Mouse (Mus musculus): ENCODE results near the gene Rasgrf1.

Gene Rasgrf1

DNA sequence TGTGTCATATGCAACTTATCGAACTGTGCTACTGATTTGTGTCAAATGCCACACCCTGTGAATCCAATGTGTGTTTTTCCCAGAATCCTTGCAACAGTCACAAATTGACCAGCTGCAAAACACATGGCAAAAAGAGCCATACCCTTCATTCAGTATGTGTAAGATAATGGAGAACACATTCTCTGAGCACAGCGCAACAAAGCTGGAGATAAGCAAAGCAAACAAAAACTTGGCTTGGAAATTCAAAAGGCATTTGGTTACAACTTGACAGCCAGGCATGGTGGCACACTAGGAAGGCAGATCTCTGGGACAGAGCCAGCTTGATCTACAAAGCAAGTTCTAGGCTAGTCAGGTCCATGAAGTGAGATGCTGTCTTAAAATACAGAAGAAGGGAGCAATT, 6.9 kb upstream of the Rasgrf1 start:
- in situ Hi-C loops (cut with MboI; ENCODE audit: unreplicated experiment in 2 of 2) = no loop called here

DNA sequence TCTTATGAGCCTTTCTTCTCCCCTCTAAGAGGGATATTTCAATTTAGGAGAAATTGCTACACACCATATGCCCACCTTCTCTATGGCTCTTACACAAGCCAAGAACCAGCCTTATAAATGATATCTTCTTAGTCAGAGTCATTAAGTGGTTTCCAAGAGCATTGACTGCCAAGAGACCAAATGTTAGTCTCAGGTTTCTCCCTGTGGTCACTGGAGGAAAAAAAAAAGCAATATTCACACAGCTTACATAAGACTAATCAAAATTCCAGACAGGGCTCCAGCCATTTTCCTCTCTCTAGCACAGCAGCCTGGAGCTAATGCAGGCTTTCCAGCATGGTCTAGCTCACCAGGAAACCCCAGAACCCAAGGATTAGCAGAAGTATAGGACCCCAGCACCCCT, 3.1 kb upstream of the Rasgrf1 start:
- in situ Hi-C loops (cut with MboI; ENCODE audit: unreplicated experiment in 2 of 2) = no loop called here

DNA sequence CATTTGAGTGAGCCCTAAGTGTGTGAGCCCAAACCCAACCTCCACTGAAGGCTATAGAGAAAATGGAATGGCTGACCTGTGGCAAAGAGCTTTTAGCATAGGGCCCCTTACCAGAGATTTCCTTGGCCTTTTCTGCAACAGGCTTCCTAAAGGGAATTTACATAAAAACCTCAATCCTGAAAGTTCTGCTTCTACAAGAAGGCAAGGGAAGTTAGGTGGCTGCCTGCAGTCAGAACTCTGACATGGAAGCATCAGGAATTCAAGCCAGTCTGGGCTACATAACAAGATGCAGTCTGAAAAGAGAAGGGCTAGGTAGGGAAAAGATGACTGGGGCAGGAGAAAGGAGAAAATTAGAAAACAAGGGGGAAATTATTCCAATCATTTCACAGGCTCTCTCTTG, 1.8 kb upstream of the Rasgrf1 start:
- in situ Hi-C loops (cut with MboI; ENCODE audit: unreplicated experiment in 2 of 2) = no loop called here

DNA sequence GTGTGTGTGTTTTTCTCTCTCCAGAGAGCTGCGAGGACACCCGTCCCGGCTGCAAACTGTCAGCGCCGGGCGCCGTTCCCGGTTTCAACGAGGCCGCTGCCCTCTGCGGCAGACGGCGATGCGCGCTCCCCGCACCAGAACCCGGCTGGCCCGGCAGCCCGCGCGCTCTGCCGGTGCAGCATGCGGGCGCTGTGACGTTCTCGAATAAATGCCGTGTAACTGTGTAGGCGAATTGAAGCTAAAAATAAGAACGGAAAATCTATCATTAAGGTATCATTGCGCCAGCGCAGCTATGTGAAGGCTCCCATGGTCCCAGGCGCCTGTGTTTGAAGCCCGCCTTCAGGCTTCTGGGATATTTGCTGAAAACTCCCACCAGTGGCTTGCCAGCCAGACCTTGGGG, 1.1 kb upstream of the Rasgrf1 start:
- in situ Hi-C loops (cut with MboI; ENCODE audit: unreplicated experiment in 2 of 2) = no loop called here

DNA sequence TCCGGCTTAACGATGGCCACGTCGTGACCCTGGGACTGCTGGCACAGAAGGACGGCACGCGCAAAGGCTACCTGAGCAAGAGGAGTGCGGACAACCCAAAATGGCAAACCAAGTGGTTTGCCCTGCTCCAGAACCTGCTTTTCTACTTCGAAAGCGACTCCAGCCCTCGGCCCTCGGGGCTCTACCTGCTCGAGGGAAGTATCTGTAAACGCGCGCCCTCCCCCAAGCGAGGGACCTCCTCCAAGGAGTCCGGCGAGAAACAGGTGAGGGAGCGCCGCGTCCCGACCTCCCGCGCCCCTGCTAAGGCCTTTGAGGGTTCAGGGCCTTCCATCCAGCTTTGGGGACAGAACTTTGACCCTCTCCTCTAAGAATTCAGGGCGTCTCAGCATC, 298 bp downstream of the Rasgrf1 start:
- in situ Hi-C loops (cut with MboI; ENCODE audit: unreplicated experiment in 2 of 2) = no loop called here

DNA sequence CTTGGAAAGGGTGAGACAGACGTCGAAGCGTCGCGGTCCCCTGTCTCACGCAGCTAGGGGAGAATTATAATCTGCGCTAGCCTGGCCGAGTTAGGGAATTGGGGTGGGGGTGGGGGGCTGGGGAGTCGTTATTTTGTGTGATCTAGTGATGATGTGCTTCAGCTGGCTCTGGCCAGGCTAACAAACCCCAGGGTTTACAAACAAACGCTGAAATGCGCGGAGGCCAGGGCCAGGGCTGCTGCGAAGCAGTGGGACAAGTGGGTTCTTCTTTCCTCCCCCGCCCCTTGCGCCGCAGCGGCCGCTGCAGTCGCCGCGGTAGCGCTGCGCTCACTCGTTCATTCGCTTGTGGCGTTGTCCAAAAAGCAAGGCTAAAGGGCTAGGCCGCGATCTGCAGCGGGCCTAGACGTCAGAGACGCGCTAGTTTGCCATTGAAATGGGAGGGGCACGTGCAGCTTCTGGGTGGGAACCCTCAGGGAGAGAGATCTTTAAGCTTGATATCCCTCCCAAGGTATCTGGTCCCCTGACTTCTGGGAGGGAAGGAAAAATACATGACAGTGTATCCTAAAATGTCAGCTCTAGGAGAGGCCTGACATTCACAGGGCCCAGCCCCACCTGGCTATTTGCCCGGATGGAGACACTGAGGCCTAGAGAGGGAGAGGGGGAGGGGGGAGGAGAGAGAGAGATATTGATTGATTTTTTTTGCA, 1.2 kb downstream of the Rasgrf1 start:
- in situ Hi-C loops (cut with MboI; ENCODE audit: unreplicated experiment in 2 of 2) = no loop called here

DNA sequence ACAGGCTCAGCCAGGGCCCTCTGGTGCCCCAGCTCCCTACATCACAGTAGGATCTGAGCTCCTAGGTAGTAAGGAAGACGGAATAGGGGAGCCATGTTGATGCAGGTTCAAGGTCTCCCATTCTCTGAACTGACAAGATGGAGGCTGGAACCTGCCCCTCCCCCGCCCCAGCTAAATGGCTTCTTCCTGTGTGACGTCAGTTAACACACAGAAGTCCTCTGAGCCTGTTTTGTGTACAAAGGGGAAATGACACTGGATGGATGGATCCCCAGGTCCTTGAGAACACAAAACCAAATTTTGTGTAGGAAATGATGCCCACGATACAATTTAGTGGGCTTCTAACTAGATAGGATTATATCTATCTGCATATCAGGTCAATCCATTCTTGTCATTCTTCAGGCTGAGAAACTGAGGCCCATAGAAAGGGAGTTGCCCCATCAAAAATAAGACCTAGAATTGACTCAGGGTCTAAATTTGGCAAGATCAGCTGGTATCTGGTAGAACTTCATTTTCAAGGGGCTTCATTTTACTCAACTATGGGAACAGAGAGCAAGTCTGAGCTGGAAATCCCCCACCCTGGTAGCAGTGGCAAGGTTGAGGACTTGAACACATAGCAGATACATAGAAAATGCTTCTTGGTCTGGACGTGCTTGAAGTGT, 2.3 kb downstream of the Rasgrf1 start:
- in situ Hi-C loops (cut with MboI; ENCODE audit: unreplicated experiment in 2 of 2) = no loop called here

DNA sequence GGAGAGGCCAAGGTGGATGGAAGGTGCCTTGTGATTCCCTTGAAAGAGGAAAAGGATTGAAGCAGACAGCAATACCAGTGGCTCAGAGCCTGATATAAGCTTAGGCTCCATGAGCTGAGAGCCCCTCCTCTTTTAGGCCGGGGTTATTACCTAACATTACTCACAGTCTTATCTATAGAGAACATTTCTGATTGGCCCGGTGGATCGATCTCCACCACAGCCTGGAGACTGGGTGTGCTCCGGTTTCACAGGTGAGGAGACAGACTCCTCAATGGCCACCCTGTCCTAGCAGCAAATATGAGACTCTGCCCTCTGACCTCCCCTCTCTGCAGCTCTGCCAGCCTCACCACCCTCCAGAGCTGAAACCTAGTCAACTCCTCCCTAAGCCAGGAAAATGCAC, 3.4 kb downstream of the Rasgrf1 start:
- in situ Hi-C loops (cut with MboI; ENCODE audit: unreplicated experiment in 2 of 2) = no loop called here

DNA sequence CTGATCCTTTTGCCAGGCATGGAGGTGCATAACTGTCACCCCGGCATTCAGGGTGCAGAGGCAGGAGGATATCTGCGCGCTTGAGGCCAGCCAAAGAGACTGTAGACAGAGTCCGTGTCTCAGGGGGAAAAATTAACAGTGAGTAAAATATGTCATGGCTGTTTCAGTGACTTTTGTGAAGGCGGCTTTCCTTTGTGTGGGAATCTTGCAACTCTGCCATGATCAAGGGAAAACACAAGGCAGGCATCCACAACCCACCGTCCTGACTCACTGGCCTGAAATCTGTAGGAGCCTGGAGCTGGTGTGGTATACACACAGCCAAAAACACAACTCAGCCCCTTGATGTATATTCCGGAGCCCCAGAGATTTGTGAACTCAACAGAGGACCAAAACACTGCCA, 6.8 kb downstream of the Rasgrf1 start:
- in situ Hi-C loops (cut with MboI; ENCODE audit: unreplicated experiment in 2 of 2) = no loop called here

- in situ Hi-C loops (cut with MboI; ENCODE audit: unreplicated experiment in 2 of 2) = no loop called here
These were observed 7.7 kb downstream of the Rasgrf1 start for GRCm38 (mm10) chr9:89917431-89917830.

GRCm38 (mm10) chr9:89918832-89919231, 9.1 kb downstream of the Rasgrf1 start:
- in situ Hi-C loops (cut with MboI; ENCODE audit: unreplicated experiment in 2 of 2) = no loop called here

- in situ Hi-C loops (cut with MboI; ENCODE audit: unreplicated experiment in 2 of 2) = no loop called here
These were observed 11.4 kb downstream of the Rasgrf1 start for GRCm38 (mm10) chr9:89921121-89921520.

- in situ Hi-C loops (cut with MboI; ENCODE audit: unreplicated experiment in 2 of 2) = no loop called here
These were observed 13.0 kb downstream of the Rasgrf1 start for GRCm38 (mm10) chr9:89922666-89923065.

GRCm38 (mm10) chr9:89924836-89925235, 15.1 kb downstream of the Rasgrf1 start:
- in situ Hi-C loops (cut with MboI; ENCODE audit: unreplicated experiment in 2 of 2) = no loop called here

DNA sequence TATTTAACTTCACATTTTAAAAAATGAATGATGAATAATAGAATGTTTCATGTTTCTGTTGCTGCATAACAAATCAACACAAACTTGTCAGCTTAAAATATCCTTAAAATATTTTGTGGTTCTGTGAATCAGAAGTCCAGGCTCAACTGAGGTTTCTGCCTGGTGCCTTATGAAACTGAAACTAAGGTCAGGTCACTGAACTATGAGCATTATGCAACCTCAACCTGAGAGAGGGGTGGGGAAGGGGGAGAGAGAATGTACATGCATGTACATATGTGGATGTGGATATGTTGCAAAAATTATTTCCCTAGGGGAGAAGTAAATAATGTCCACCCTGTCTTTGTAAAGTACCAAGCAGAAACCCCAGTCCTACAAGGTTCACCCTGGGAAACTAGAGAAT, 18.8 kb downstream of the Rasgrf1 start:
- in situ Hi-C loops (cut with MboI; ENCODE audit: unreplicated experiment in 2 of 2) = no loop called here

DNA sequence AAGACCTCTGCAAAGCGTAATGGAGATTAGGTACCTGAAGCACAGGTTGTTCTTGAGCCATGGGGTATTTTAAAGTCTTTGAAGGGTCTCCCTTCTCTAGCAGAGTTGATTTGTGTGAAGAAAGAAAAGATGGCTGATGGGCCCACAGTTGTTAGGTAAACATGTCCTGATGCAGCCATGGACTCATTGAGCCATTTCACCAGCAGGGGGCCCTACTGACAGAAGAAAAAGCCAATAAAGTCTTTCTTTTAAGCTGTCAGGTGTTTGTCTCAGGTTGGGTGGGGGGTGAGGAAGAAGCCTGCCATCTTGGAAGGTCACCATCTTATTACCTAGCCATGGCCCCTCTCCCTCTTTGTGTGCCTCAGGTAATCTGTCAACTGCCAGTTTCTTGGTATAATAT, 30.7 kb downstream of the Rasgrf1 start:
- in situ Hi-C loops (cut with MboI; ENCODE audit: unreplicated experiment in 2 of 2) = no loop called here

GRCm38 (mm10) chr9:89946830-89947229, 37.1 kb downstream of the Rasgrf1 start:
- in situ Hi-C loops (cut with MboI; ENCODE audit: unreplicated experiment in 2 of 2) = no loop called here

DNA sequence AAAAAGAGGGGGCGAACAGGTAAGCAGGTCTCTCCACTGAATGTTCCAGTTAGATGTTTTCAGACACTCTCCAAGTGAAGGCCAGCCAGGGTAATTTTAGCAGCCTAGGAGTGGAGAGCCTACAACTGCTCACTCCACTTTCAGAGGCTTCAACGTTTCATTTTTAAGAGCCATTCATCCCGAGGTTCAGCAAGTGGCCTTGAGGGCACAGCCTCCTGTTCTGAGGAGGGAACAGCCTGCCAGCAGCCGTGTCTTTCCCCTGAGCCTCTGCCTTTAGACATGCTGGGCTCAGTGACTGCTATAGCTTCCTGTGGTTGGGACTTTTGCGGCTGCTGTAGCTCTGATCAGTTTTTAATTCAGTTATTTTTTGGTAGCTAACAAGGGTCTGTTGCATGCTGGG, 38.9 kb downstream of the Rasgrf1 start:
- in situ Hi-C loops (cut with MboI; ENCODE audit: unreplicated experiment in 2 of 2) = no loop called here

DNA sequence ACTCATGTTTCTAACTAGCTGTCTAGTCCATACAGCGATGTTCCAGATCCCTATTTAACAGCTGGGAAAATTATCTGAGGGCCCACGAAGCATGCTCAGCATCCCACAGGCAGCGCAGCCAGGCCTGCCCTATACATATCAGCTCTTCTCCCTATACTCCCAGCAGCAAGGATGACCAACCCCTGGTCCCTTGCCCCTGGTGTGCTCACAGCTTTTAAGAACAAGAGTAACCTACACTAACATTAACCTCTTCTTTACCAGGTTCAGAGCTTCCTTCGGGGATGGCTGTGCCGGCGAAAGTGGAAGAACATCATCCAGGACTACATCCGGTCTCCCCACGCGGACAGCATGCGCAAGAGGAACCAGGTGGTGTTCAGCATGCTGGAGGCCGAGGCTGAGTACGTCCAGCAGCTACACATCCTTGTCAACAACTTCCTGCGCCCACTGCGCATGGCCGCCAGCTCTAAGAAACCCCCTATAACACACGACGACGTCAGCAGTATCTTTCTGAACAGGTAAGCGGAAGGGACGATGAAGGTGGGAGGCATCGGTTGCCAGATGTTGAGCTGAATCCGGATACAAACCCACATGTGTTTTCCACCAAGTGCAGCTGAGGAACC, 44.0 kb downstream of the Rasgrf1 start:
- in situ Hi-C loops (cut with MboI; ENCODE audit: unreplicated experiment in 2 of 2) = no loop called here

GRCm38 (mm10) chr9:89954860-89955479, 45.3 kb downstream of the Rasgrf1 start:
- in situ Hi-C loops (cut with MboI; ENCODE audit: unreplicated experiment in 2 of 2) = no loop called here

DNA sequence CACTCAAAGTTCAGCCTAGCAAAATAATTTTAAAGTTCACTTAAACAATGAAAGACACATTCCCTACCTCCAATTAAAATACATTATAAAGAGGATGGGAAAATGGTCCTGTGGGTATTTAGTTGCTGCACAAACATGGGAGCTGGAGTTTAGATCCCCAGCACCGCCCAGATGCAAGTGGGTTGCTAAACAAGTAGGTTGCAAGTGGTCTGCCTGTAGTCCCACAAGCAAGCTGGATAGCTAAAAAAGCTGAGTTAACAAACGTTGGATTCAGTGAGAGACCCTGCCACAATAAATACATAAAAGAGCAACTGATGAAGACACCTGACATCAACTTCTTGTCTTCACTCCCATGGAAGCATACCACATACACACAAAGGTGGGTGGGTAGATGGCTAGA, 49.3 kb downstream of the Rasgrf1 start:
- in situ Hi-C loops (cut with MboI; ENCODE audit: unreplicated experiment in 2 of 2) = no loop called here

DNA sequence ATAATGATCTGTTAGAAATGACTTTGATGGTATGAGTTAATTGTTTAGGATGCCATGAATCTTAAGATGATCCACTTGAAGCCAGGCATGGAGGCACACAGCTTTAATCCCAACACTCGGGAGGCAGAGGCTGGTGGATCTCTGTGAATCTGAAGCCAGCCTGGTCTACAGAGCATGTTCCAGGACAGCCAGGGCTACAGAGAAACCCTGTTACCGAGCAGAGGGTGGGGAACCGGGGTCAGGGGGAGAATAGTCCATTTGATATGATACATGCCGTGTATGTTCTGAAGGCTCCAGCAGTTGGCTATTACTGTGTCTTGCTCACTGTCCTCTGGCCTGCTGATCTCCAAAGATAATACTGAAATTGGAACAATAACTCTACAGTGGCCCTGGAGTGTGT, 54.4 kb downstream of the Rasgrf1 start:
- in situ Hi-C loops (cut with MboI; ENCODE audit: unreplicated experiment in 2 of 2) = no loop called here

All from v-Abl transformed pro-B cells (cell line).